Mouse (Mus musculus): ENCODE measurements around the gene Trpm3.

Trpm3 gene

DNA sequence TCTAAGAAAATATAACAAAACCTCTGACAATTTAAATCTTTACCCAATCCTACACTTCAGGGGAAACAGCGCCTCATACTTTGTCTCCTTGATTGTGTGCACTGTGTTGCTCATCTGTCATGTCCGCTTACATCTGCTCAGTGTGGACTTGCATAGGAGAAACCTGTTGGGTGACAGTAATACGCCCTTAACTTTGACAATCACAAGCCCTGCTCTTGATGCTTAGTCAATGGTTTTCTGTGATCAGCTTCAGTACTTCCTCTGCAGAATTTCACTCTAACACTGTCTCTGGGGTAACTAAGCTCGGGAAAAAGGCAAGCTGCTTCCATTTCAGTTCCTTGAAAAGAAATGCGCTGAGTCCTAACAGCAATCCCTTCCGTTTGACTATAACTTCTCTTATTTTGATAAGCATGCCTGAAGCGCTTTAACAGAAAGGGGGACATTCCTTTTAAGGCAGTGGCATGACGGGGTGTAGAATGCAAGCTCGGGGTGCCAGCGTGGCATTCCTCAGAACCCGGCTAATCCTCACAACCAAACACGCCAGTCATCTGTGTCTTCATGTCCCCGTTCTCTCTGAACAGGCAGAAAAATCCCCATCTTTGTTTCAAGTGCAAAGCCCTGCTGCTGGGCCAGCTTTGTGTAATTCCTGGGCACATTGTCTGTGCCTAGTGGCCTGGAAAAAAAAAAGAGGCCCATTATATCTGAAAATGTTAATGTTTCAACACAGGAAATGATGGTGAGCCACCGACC is 517.8 kb downstream of the Trpm3 start:
- no peak for DNase-seq

GRCm38 (mm10) chr19:22657251-22657650 is 518.4 kb downstream of the Trpm3 start:
- DNase-seq, result no peak

GRCm38 (mm10) chr19:22665401-22665800 is 526.6 kb downstream of the Trpm3 start:
- DNase-seq, result no peak

DNA sequence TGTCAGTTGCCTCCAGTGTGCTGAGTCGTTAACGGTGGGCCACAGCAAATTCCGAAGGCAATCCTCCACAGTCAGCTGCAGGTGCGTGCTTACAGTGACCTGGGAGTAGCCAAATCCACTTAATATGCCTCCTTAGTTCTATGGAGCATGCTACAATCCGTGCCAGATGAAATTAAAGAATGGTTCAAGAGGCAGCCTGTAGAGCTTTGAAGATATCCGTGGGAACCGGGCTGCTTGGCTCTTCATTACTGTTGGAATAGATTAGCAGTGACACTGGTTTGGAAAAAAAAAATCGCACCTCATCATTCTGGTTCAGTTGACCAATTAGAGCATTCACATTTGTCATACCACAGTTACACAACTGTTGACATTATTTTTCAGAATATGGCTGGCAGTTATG is 531.4 kb downstream of the Trpm3 start:
- DNase-seq, result no peak

- DNase-seq, result no peak
Observed at GRCm38 (mm10) chr19:22672892-22673291, 534.0 kb downstream of the Trpm3 start.

DNA sequence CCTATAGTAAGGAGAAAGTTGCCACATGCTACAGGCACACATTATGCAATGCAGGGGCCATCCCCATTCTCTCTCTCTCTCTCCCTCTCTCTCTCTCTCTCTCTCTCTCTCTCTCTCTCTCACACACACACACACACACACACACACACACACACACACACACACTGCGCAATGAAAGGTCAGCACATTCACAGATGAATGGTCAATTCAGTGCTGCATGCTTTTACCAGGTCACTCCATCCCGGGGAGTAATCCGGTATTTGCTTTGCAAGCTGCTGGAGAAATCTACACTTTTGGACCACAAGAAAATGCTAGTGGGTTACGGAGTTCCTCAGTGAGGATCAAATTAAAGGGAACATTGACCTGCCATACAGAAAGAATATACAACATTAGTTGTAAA is 537.4 kb downstream of the Trpm3 start:
- no peak for DNase-seq

DNA sequence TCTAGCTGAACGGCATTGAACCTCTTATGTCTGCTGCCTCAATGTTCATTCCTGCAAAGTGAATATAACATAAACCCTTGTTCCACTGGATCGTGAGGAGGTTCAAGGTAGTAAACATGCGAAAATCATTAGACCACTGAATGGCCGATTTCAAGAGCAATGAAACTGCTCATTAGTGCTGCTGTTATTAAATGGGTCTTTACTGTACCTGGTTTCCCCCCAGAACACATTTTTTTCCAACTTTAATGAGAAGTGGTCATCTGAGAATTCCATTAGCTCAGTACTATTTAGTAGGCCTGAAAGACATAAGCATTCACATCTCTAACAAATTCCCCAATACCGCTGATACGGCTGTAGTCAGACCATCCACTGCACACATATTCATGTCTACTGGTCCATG is 543.4 kb downstream of the Trpm3 start:
- DNase-seq, result no peak

- DNase-seq, result no peak
Observed at GRCm38 (mm10) chr19:22691995-22692394, 553.1 kb downstream of the Trpm3 start.

- DNase-seq, result no peak
Observed at GRCm38 (mm10) chr19:22692553-22692952, 553.7 kb downstream of the Trpm3 start.

DNA sequence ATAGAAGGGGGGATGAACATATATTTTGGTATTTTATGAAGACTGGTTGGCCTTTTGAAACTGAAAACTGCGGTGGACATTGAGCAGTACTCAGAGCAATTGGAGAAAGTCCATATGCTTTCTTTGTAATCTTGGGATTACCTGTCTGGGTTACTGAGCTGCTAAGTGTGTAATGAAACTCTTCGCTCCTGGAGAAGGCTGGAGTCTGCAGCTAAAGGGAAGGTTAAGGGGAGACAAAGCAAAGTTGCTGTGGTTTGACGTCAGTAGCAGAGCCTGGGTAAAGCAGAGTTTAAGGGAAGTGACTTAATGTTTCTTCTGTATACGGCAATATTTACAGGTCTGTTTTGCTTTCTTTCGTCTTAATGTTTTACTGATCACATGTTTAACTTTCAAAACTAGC is 554.1 kb downstream of the Trpm3 start:
- no peak for DNase-seq

DNA sequence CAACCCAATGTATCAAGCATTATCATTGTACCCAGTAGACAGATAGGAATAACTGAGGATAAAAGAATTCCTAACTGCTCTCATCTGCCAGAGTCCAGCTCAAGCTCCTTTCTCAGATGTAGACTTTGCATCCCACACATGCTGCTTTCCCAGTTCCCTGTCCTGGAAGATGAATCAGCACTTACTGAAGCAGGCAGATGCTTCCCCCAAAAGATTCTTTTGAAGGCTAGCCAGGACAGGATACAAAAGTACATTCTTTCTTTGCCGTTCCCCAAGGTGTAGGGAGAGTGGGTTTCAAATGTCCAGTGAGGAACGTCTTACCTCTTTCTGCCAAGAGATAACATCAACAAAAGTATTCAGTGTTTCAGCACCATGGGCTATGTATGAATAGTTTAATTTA is 556.6 kb downstream of the Trpm3 start:
- no peak for DNase-seq

DNA sequence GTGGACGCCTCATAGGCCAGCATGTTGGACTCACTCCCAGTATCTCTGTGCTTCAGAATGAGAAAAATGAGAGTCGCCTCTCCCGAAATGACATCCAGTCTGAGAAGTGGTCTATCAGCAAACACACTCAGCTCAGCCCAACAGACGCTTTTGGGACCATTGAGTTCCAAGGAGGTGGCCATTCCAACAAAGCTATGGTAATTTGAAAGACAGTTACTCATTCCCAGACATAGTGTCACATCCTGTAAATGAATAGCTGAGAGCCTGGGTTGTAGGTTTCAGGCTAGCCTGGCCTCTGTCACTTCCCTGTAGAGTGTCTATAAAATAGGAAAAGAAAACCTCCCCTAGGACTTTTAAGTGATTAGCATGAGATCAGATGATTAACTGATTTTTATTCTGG is 559.9 kb downstream of the Trpm3 start:
- DNase-seq, result no peak

- no peak for DNase-seq
Observed at GRCm38 (mm10) chr19:22700871-22701651, 562.2 kb downstream of the Trpm3 start.

GRCm38 (mm10) chr19:22703876-22704275 is 565.0 kb downstream of the Trpm3 start:
- no peak for DNase-seq

DNA sequence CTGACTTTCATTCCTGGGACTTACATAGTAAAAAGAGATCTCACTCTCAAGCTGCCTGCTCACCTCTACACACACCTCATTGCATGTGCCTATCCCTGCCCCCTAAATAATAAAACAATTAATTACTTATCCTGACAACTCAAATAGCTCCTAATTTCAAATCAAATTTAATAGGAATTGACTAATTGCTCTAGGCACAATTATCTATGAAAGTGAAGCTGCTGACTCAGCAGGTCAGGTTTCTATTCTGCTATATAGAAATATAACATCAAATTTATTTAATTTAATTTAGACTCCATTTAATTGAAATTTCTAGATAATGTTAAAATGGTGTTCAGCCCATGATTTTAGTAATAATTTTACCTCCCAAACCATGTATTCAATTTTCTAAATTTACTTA is 566.6 kb downstream of the Trpm3 start:
- no peak for DNase-seq

DNA sequence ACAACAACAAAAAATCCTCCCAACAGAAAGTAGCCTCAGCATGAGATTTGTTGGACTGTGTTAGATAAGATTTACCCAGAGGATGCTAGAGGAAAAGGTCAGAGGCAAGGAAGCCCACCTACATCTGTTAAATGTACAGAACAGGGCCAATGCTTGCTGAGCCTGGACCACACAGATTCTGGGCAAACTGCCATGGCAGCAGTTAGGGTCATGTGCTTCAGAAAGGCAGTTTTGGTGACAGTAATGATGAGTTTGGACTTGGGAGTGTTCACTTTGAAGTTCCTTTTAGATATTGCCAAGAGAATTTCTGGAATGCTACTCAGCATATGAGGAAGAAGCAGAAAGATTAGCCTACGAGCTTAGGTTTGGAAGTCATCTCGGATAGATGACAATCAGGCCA is 580.2 kb downstream of the Trpm3 start:
- DNase-seq, result no peak

DNA sequence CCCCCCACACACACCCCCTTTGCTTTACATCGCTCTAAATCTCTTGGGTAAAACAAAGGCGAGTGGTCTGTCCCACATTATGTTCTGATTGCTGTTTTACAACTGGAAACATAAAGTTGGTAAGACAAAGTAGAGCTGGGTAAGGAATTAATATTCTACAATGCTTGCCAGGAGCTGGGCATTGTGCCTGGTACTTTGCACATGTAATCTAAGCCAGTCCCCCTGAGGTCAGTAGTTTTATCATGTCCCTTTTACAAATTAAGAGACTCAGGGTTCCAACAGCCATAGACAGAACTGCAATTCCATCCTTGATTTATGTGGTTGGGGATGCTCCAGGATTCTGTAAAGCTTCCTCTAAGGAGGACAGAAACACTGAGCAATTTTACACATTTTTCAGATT is 591.0 kb downstream of the Trpm3 start:
- no peak for DNase-seq

DNA sequence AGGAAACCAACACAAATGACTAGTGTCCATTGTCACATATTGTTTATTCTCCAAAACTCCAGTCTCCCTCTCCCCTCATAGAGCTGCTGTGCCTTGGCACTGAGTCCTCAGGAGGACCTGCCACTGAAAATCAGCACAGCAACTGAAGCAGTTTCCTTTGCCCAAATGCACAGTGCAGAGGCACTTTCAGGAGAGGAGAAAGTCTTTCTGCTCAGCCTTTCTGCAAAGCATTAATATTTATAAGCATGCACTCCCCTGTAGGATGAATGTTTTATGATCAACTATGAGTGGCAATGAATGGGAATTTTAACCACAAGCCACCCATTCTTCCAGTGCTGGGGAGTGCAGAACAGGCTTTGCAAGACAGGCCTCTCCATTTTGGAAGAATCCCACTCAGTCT is 592.1 kb downstream of the Trpm3 start:
- DNase-seq, result no peak

DNA sequence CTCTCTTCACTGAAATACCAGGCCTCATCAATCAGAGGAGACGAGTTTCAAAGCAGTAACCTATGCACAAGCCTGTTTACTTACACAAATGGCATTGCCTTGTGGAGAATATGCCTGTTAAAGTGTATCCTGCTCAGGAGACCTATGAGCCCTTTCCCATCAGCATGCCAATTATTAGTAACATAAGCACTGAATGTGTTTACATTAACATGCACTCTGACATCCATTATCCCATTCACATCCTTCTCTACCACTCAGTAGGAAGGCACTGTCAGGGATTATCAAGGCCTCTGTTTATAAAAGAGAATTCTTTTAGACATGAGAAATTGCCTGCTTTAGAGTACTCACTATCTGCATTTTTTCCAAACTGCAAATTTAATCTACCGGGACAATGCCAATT is 598.0 kb downstream of the Trpm3 start:
- DNase-seq, result no peak

GRCm38 (mm10) chr19:22739240-22739639 is 600.4 kb downstream of the Trpm3 start:
- no peak for DNase-seq

GRCm38 (mm10) chr19:22753311-22753809 is 614.5 kb downstream of the Trpm3 start:
- DNase-seq, result no peak

- DNase-seq, result no peak
Observed at GRCm38 (mm10) chr19:22754071-22754470, 615.2 kb downstream of the Trpm3 start.

- DNase-seq, result no peak
Observed at GRCm38 (mm10) chr19:22754498-22754897, 615.7 kb downstream of the Trpm3 start.

DNA sequence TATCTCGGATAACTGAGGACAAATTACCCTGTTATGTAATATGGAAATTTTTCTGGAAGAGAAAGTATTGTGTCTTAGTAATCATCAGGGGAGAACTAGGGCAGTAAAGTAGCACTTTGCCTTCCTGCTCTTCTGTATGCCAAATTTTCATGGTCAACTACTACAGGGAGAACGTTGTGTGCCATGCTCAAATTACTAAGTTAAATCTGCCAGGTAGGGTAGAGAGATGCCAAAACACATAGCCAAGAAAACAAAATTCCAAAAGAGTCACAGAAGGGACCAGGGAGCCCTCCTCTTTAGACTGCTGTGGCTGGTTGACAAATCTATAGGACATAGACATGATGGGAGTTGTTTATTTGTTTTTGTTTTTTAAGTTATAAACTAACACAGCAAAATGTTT is 619.6 kb downstream of the Trpm3 start:
- DNase-seq, result no peak
